Mouse (Mus musculus): ENCODE results near the gene Hoxc9.

Gene Hoxc9

DNA sequence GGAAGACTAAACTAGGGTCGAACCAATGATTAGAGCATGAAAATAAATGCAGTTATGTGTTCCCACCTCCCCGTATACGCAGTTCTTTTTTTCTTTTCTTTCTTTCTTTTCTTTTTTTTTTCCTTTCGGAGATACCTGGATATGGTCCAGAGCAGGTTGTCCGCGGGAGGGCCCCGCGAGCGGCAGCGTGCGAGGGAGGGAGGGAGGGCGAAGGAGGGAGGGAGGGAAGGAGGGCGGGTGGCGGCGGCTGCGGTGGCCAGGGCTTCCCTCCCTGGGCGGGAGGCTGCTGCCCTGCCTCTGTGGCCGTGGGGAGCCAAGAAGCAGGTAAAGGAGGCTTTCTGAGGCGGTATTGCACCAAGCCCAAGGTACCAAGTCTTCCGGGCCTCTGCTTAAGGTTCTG lies at the start of gene Hoxc9:
TSS of gene Hoxc9 (plus strand) at position 269 of the 400 bp plus-strand sequence.
- no peak for DNase-seq

DNA sequence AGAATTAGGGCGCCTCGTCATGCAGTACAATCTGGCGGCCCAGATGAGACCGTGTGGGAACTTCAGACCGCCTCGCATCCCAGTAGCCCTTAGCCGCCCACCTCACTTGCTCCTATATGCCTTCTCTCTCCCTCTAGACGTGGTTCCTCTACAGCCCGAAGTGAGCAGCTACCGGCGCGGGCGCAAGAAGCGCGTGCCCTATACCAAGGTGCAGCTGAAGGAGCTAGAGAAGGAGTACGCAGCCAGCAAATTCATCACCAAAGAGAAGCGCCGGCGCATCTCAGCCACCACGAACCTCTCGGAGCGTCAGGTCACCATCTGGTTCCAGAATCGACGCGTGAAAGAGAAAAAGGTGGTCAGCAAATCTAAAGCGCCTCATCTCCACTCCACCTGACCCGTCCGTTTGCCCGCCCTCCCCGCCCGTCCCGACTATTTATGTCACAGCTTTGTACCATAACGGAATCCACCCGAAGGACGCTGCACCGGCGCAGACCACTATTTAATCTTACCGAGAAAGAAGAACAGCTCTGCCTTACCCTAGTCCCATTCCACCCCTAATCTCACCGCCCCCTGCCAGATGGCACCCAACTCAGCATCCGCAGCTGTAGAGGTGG lies 49.1 kb upstream of the Hoxc9 start:
- DNase-seq, result no peak

DNA sequence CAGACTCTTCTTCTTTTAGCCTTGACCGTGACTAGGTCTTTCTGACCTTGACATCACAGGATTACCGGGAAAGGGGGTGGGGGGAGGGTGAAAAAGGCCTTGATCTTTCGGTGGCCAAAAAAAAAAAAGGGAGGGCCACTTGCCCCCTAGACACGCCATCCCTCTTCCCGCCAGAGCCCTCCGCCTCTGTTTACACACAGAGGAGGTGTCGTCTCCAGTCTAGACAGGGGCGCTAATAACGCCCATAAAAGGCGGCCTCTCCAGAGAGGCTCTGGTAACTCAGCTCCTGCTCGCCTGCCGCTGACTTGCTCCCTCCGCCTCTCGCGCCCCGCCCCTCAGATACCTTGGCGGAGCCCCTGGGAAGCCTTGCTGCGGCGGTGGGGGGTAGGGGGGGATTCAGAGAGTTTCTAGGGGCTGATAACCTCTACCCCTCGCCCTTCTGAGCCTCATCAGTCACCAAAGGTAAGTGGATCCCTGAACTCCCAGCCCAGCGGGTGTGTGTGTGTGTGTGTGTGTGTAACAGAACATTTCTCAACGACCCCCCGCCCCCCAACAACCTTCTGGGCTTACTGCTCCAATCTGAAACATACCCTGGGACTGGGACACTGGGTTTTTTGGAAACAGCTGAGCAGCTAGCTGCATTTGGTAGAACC lies 44.4 kb upstream of the Hoxc9 start:
- DNase-seq, result peak; percentile 10

DNA sequence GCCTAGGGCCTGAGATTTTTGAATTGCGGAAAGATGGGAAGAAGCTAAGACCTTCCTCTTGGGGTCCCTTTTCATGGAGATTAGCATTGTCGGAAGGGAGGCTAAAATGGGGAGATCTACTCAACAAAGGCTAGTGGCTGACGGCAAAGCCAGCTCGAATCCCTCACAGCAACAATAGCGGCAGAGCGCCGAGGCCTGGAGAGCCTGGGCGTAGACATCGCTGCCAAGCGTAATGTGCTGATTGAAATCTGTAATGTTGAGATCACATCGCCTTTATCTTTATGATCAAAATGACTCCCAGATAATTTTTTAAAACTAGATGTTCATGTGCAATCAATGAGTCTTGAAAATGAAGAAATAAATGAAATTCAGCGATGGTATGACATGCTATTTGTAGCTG lies 41.8 kb upstream of the Hoxc9 start:
- DNase-seq, result no peak

DNA sequence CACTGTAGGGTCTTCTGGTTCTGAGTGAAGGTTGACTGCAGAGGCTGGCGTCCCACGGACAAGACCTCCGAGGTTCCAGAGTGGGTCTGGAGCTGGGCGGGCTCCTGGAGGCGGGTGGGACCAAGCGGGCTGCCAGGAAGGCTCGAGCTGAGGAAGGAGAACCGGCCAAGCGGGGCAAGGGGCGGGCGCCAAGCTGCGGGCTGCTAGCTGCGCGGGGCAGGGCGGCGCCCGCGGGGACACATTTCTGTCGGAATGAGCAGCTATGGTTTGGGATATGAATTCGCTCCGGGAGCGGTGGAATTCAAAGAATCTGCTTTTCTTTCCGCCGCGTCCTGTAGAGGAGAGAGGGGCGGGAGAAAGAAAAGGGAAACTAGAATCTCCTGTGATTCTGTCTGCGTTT lies 41.3 kb upstream of the Hoxc9 start:
- DNase-seq, result peak; percentile 11

DNA sequence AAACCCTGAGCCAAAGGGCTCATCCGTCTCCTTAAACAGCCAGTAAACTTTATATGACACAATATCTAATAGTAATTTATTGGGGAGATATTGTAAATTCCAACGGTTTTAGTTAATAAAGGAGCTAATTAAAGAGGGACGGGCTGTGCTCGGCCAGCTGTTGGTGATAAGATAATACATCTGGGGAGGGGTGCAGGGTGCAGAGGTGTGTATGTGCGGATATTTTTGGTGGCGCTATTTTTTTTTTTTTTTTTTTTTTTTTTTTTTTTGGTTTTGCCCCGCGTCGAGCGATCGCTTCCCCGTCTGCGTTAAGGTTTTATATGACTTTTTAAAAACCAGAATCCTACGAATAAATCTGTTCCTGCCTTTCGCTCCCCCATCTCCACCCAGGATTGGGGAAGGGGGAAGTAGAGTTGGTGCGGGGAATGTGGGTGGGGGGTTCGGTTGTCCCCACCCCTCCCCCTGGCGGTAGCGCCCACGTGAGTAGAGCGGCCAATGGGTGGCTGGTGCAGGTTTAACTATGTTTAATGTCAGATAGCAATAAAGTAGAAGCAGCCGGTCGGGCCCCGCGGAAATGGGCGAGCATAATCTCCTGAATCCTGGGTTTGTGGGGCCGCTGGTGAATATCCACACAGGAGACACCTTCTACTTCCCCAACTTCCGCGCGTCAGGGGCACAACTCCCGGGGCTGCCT lies 39.8 kb upstream of the Hoxc9 start, which contains the start of gene Hoxc12:
TSS of gene Hoxc12 (plus strand) at position 479 of the 694 bp plus-strand sequence.
- no peak for DNase-seq

DNA sequence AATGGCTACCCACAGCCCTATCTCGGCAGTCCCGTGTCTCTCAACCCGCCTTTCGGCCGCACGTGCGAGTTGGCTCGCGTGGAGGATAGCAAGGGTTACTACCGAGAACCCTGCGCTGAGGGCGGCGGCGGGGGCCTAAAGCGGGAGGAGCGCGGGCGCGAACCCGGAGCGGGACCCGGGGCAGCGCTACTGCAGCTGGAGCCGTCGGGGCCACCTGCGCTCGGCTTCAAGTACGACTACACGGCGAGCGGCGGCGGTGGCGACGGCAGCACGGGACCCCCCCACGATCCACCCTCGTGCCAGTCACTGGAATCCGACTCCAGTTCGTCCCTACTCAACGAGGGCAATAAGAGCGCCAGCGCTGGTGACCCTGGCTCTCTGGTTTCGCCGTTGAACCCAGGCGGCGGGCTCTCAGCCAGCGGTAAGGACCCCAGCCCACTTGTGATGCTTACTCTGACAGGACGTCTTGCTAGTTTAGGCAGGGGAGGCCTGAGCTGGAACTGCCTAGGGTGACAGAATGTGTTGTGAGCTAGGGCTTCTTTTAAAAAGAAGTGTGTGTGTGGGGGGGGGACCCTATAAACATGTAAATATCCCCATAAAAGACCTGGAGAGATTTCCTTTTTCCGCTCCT lies 39.1 kb upstream of the Hoxc9 start:
- DNase-seq, result peak; percentile 22

DNA sequence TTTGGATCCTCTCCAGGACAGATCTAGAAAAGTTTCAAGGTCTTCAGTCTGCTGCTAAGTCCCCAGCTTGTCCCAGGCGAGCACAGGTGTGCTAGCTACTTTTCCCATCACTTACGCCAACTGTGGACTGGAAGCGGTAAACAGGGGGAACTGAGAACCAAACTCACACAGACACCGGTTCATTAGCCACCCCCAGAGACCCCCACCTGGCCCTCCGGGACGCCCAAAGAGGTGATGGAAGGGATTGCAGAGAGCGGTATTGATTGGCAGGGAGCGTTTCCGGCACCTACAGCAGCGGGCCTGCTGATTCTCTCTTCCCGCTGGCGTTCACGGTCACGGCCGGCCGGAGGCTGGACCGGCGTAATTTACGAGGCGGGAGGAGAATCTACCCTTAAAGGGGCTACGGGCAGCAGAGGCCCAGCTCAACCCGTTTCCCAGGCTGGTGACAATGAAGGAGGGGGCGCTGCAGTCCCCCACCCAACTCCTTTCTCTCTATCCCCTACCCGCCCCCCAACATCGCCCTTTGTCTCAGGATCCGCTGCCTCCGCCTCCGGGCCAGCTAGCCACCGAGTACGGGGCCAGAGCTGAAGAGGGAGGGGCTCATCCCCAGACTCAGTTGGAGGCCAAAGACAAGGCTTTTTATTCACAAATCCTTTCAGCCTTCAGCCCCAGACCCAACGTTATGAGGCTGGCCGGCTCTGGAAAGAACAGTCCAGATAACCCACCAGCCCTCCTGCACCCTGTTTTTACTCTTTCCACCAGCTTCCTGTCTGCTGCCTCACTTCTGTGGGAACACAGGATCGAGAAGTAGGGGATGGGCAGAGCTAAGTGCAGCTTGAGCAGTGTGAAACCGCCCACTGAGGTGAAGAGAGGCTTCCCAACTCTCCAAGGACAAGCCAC lies 36.7 kb upstream of the Hoxc9 start:
- DNase-seq, result no peak

DNA sequence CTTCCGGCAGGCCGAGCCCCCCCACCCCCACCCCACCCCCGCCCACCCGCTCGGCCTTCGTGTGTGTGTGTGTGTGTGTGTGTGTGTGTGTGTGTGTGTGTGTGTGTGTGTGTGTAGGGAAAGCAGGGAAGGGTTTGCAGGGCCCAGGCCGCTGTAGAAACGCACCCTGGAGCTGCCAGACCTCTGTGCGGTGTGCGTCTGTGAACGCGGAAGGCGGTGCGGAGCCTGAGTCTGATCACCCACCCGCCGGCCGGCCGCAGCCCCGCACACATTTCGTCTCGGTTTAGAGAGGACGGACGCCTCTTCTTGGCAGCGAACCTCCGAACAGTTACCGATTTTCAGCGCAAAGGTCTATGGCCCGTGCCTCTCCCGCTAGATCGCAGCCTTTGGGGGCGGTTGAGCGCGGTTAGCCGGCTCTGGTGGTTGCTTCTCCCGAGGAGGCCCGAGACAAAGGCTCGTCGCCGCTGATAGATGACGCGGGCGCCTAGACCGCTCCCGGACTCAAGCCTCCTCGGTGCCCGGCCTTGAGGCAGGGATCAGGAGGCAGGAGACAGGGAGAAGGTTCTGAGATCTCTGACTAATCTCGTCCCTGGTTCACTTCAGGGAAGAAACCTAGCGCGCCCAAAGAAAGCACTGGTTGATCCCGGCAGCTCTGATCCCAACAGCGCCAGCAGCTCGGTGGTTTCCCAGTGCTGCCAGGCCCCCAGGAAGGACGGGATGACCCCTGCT lies 33.3 kb upstream of the Hoxc9 start:
- peak; percentile 14 for DNase-seq

DNA sequence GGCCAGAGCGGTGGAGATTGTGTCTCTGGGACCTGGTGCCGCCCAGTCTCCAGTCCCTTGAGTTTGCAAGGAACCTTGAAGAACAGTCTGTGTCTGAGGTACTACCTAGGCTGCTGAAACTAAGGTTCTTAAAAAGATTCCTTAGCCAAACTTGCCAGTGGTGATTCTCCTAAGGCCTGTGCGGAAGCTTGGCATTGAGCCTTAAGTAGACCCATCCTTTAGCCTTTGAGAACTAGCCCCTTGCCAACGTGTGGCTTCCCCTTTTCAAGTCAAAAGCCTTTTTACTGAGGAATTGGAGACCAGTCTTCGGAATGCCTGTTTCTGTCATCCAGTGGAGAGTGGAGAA lies 32.8 kb upstream of the Hoxc9 start:
- no peak for DNase-seq

DNA sequence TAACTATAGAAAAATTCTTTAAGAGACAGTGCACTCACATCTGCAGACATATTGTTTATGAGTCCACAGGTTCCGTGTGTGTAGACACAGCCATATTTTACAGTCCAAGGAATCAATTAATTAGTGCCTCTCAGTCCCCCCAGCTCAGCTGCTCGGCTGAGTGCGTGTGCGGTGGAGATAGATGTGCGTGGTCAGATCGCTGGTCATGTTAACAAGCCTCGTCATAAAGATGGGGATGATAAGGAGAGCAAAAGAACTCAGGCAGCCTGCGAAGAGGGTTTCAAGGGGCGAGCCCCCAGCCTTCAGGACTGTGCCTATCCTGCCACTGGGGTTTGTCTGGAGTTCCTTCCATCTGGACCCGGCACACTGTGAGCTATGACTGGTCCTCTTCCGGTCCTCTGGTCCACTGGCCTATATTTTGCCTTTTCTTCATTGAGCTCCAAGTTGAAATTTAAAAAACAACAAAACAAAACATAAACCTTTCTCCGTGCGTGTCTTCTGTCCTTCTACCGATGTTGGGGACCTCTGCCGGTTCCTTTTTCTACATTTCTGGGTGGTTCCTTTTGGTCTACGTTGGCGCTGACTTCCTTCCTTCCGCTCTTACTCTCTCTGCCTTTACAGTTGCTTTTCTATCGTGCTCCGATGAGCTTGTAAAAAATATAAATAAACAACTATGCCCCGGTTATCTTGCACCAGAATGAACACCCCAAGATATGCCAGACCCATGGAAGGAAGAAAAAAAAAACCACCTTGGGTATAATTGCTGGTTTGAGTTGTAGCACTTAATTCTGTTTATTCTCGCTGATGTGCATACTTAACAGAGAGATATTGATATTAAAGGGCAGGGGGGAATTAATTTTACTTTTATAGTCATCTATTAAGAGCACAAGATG lies 30.8 kb upstream of the Hoxc9 start:
- DNase-seq, result no peak

DNA sequence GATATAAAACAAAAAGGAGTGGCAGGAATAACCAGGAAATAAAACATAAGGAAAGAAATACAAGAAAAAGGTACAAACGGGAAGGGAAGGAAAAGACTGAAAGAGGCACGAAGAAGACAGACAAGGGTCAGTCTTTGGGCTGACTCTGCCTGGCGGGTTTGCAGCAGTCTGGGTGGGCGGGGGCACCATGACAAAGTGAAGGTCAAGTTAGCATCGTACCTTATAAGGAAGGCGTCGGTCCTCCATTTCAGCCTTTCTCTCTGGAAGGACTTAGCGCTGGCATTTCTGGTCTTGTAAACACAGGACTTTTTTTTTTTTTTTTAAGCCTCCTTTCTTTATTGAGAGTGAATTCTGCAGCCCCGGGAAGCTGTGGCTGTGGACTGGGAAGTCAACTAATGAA lies 29.0 kb upstream of the Hoxc9 start:
- no peak for DNase-seq

DNA sequence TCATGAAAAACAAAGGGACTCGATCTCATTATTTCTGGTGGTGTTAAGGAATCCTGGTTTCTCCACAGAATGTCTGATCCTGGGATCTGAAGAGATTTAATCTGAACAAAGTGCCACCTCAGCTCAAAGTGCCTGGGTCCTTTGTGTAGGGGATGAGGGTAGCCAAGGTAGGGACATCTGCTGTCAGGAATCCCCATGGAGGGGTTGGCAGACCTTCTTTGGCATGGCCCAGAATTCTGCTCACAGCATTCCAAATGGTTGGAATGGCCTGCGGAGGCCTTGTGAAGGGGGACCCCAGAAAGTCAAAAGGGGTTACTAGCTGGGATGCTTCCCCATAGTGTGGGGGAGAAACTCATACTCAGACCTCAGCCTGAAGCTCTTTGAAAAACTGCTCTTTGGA lies 27.4 kb upstream of the Hoxc9 start:
- no peak for DNase-seq

DNA sequence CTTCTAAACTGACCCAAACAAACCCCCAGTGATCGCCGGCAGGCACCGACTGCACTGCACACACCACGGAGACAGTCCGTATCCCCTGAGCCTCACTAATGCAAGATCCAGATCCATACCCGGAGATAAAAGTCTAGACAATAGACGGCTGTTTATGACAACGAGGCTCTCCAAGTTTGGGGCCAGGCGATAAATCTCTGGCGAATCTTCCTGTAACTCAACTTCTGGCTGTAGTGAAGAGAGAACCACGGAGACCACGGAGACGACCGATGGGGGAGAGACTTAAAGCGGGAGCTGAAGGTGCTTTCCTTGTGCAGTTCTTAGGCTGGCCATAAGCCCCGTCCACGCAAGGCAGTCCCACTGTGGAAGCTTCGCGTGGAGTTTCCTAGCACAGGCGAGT lies 26.5 kb upstream of the Hoxc9 start:
- DNase-seq, result no peak

DNA sequence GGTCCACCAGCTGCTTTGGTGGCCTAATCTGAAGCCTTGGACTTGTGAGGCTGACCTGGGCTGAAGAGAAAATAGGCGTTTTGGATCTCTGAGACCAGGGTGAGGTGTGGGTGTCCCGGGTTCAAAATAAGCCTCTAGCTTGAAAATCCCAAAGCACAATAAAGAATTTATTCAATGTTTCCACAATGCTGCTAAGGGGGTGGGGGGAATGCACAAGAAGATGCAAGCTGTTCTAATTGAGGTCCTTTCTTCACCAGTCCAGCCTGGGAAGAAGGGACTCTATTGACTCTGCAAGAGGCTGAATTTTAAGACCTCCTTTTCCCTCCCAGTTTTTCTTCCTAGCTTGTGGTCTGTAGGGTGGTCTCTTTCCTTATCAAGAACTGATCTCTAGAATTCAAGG lies 25.4 kb upstream of the Hoxc9 start:
- DNase-seq, result no peak

DNA sequence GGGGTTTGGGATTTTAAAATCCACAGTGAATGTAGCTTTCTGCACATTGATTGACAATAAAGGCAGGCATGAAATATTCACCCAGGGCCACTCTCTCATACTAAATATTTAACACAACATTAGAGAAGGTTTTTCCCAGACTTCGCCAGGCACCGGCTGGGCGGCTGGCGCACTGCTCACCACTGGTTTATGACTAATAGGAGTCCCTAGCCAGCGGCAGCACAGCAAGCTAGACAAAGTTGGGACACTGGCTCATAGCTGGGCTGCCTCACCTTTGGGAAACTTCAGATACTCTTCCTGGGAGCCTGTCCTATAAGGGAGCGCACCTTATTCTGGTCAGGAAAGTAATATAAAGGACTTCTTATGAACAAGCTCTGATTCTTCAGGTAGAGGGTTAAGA lies 22.7 kb upstream of the Hoxc9 start:
- no peak for DNase-seq

DNA sequence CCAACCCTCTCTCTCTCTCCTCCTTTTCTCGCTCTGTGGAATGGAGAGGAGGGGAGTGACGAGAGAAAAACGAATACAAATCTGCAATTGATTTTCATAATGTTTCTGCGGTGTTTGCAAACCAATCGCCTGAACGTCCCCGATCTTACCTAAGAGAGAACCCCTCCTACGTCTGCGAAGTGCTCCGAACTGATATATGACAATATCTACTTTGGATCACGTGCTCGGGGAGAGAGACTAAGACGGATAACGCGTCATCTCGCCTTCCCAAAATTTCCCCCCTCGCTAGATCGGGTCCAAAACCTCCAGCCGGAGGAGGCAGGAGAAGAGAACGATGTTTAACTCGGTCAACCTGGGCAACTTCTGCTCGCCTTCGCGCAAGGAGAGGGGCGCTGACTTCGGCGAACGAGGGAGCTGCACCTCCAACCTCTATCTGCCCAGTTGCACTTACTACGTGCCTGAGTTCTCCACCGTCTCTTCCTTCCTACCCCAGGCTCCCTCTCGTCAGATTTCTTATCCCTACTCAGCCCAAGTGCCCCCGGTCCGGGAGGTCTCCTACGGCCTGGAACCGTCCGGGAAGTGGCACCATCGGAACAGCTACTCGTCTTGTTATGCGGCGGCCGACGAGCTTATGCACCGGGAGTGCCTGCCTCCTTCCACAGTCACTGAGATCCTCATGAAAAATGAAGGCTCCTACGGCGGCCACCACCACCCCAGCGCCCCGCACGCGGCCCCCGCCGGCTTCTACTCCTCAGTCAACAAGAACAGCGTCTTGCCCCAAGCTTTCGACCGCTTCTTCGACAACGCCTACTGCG lies 21.8 kb upstream of the Hoxc9 start, which contains the start of gene Hoxc11:
TSS of gene Hoxc11 (plus strand) at position 236 of the 815 bp plus-strand sequence.
- no peak for DNase-seq

DNA sequence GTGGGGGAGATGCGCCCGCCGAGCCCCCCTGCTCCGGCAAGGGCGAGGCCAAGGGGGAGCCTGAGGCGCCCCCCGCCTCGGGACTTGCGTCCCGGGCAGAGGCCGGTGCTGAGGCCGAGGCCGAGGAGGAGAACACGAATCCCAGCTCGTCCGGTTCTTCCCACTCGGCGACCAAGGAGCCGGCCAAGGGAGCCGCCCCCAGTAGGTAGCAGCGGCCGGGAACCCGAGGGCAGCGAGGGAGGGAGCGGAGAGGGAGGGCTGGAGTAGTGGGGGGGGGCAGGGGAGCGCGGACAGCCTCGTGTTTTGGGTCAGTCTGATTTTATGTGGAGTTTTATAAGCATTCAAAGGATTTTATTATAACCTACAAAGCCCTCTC lies 21.2 kb upstream of the Hoxc9 start:
- no peak for DNase-seq

DNA sequence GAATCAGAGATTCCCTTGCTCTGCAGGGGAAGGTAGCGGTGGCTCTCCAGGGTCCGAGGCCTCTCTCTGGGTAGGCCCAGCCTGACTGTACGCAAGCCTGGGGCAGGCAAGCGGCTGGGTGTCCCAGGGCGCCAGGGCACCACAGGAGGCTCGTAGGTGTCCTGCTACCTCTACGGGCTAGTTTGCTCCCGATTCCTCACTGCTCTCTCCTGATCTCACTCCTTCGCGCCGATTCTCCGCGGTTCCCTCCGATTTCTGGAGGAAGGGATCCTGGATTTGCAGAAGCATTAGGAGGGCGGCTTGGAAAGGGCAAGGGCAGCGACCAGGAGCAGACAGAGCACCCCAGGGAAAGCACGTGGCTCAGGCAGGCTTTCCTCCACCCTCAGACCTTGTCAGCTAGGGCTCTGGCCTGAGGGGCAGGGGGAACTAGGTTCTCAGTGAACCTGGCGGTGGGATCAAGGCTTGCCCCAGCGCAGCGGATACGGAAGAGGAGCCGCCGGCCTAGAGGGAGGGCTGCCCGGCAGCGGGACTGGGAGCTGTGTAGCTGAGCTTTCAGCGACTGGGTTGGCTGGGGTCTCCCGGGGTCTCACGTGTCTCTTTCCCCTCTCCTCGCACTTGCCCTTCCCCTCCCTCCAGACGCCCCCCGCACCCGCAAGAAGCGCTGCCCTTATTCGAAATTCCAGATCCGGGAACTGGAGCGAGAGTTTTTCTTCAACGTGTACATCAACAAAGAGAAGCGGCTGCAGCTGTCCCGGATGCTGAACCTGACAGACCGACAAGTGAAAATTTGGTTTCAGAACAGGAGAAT lies 20.2 kb upstream of the Hoxc9 start:
- DNase-seq, result no peak
